Mouse (Mus musculus): ENCODE results near the gene Ugt1a8.

DNA sequence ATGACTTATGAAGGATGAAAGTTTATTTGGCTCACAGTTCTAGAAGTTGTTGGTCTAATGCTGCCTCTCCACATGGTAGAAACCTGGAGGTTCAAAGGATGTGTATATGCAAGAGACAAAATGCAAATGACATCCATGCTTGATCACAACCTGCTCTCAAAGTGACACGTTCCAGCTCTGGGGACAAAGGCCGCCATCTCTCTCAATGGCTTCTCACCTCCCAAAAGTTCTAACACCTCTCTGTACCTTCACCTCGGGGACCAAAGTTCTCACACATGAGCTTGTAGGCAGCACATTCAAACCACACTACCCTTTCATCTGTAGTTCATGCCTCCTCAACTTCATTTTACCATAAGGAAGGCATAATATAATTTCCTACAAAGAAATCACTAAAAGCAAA is 130.0 kb downstream of the Ugt1a8 start:
- TF ChIP-seq MAX (IDR thresholded peaks at IDR 0.05), result no peak
- no peak for TF ChIP-seq CTCF (IDR thresholded peaks at IDR 0.05; ENCODE audit: control insufficient read depth, insufficient read depth, insufficient read length)
- no peak for TF ChIP-seq MYOG (IDR thresholded peaks at IDR 0.05; ENCODE audit: control insufficient read depth, extremely low read depth, insufficient read length)
- TF ChIP-seq CEBPB (IDR thresholded peaks at IDR 0.05; ENCODE audit: low read depth), result no peak

All from C2C12 (cell line).